Mouse (Mus musculus) liver, embryonic 14.5 days (tissue): ENCODE measurements at regions not wholly inside any gene's neighbourhood (a gene's known extent, or its start where the extent isn't known, plus 50 kb on each side); places are given as distances from the start of the nearest gene placed in this dataset.

ENCODE experiments used
- ATAC-seq: fragments of 200-750 bp; cut with Nextera tagmentation; 2 replicates; pipeline ENCODE4 v1.8.0; 2017; ENCODE audit warnings: moderate number of reproducible peaks, mild to moderate bottlenecking, moderate library complexity; ENCODE audit not compliant: insufficient read depth
- DNase-seq, 3 experiments: peaks; one replicate each; pipeline ENCODE4 v3.0.0-alpha.2; 2012 to 2013; ENCODE audit warnings: low read depth in 3 of 3, low spot score in 3 of 3
- H3K27ac ChIP-seq: fragments of 300-500 bp; sonication (generic); 2 replicates; pipeline ENCODE4 v1.5.1; 2014; ENCODE audit warnings: moderate library complexity, mild to moderate bottlenecking, control low read depth, inconsistent platforms
- H3K27me3 ChIP-seq: fragments of 300-500 bp; sonication (generic); 2 replicates; pipeline ENCODE4 v1.6.1; 2014; ENCODE audit warnings: mild to moderate bottlenecking, low read length, moderate library complexity; ENCODE audit not compliant: control insufficient read depth, insufficient read depth
- H3K36me3 ChIP-seq: fragments of 300-500 bp; sonication (generic); replicated peaks from 2 replicates; pipeline ENCODE4 v1.6.1; 2014; ENCODE audit warnings: low read depth; ENCODE audit not compliant: control insufficient read depth, insufficient read depth
- H3K4me1 ChIP-seq, 2 experiments: fragments of 200-500 bp in 1 of 2; fragments of 300-500 bp in 1 of 2; sonication (generic) in 1 of 2; replicated peaks; 2 replicates each; pipeline ENCODE4 v1.6.1; 2012 to 2014; ENCODE audit warnings: antibody characterized with exemption in 1 of 2, inconsistent platforms in 1 of 2, low read length in 1 of 2; ENCODE audit not compliant: control insufficient read depth in 2 of 2, insufficient read depth in 2 of 2
- H3K4me2 ChIP-seq: fragments of 300-500 bp; sonication (generic); 2 replicates; pipeline ENCODE4 v1.6.1; 2014; ENCODE audit warnings: low read depth, mild to moderate bottlenecking, control low read depth, moderate library complexity
- H3K4me3 ChIP-seq, 2 experiments: fragments of 200-500 bp in 1 of 2; fragments of 300-500 bp in 1 of 2; sonication (generic) in 1 of 2; 2 replicates each; pipeline ENCODE4 v1.5.1; 2012 to 2014; ENCODE audit warnings: low read depth in 2 of 2, low read length in 2 of 2, mild to moderate bottlenecking in 2 of 2, control low read depth in 1 of 2, inconsistent platforms in 1 of 2, moderate library complexity in 1 of 2; ENCODE audit not compliant: insufficient read depth in 1 of 2
- H3K9ac ChIP-seq: fragments of 300-500 bp; sonication (generic); replicated peaks from 2 replicates; pipeline ENCODE4 v1.6.1; 2014; ENCODE audit warnings: mild to moderate bottlenecking, control low read depth, moderate library complexity
- H3K9me3 ChIP-seq: fragments of 300-500 bp; sonication (generic); 2 replicates; pipeline ENCODE4 v1.6.1; 2016; ENCODE audit warnings: low read length, mixed read lengths; ENCODE audit not compliant: control insufficient read depth
- CTCF ChIP-seq: IDR thresholded peaks from 2 replicates; pipeline ENCODE4 v1.5.1; 2016; ENCODE audit warnings: antibody characterized with exemption, low read depth, control low read depth
- EP300 ChIP-seq: IDR thresholded peaks from 2 replicates; pipeline ENCODE4 v1.6.1; 2016; ENCODE audit warnings: antibody characterized with exemption, low read depth
- WGBS: fragments of 180-500 bp; shearing (Covaris S2); extraction: QIAGEN DNeasy Blood & Tissue Kit; methylation state at CpG from one replicate; pipeline ENCODE4 v1.1.7; 2014; ENCODE audit not compliant: insufficient replicate concordance; 5-methylcytosine and 5-hydroxymethylcytosine counted together

DNA sequence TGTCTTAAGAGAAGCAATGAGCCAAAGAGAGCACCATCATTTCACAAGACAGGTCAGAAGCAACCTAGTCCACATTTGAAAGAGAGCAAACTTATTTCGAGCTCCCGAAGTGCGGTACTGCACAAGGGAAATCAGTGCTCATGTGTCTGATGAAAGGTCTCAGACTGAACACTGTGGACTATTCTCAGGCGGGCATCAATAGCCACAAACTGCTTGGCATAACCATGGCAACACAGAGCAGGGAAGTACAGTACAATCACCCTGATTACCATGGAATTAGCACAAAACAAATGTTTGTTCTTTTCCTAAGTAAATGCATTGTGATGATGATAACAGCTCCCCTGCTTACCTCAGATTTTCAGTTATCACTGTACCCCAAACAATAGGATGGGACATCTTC lies 312.2 kb upstream of the Arrdc4 start:
- TF ChIP-seq CTCF (no peak), EP300 (no peak)
- no peaks in the 10 kb centered on the region for H3K4me1 ChIP-seq
- WGBS, result 65% methylated on average over 4 of the region's 4 CpGs

DNA sequence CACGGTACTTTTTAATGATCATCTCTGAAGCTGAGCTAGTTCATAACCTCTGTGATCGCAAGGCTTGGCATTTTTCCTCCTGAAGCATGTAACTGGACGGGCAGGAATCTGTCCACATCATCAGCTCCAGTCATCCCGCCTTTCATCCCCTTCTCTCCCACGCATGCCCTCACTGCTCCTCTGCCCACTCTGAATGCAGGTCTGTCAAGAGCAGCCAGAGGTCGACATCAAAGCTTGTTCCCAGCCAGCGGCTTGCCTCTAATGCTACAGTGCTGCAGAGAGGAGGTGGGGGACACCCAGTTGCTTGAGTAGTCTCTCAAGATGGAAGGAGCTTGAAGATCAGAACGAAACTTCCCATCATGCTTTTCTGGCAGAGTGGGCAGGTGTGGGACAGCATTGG lies 267.5 kb upstream of the Arrdc4 start:
- DNase-seq, result no peak
- H3K9ac ChIP-seq, result no peak overlapping the region
- ATAC-seq, result no peak
- H3K4me2 ChIP-seq, result no peak overlapping the region
- no peak overlapping the region for H3K4me3 ChIP-seq
- TF ChIP-seq CTCF, result no peak
- TF ChIP-seq EP300, result no peak
- no peaks in the 10 kb centered on the region for H3K4me1 ChIP-seq
- H3K27me3 ChIP-seq, result no peaks in the 10 kb centered on the region
- no peak overlapping the region for H3K27ac ChIP-seq
- WGBS, result 51% methylated on average over 8 of the region's 8 CpGs
- H3K9me3 ChIP-seq, result no peaks in the 10 kb centered on the region
- H3K36me3 ChIP-seq, result no peaks in the 10 kb centered on the region

More for the DNA sequence above, 312.2 kb upstream of the Arrdc4 start:
- H3K27ac ChIP-seq, result no peak overlapping the region
- no peaks in the 10 kb centered on the region for H3K9me3 ChIP-seq
- H3K9ac ChIP-seq, result no peak overlapping the region
- H3K4me2 ChIP-seq, result no peak overlapping the region
- DNase-seq (no peak), ATAC-seq (no peak)
- no peaks in the 10 kb centered on the region for H3K36me3 ChIP-seq
- no peak overlapping the region for H3K4me3 ChIP-seq
- no peaks in the 10 kb centered on the region for H3K27me3 ChIP-seq

- H3K4me2 ChIP-seq, result no peak overlapping the region
- WGBS, result 59% methylated on average over 4 of the region's 4 CpGs
- no peak overlapping the region for H3K9ac ChIP-seq
- no peak for ATAC-seq
- H3K27ac ChIP-seq, result no peak overlapping the region
- no peaks in the 10 kb centered on the region for H3K27me3 ChIP-seq
- no peaks in the 10 kb centered on the region for H3K4me1 ChIP-seq
- DNase-seq, result no peak
- no peak for TF ChIP-seq CTCF
- no peak for TF ChIP-seq EP300
- no peaks in the 10 kb centered on the region for H3K36me3 ChIP-seq
- H3K9me3 ChIP-seq, result no peaks in the 10 kb centered on the region
- no peak overlapping the region for H3K4me3 ChIP-seq
Measured at GRCm38 (mm10) chr7:69015047-69015446, 266.0 kb upstream of the Arrdc4 start.

DNA sequence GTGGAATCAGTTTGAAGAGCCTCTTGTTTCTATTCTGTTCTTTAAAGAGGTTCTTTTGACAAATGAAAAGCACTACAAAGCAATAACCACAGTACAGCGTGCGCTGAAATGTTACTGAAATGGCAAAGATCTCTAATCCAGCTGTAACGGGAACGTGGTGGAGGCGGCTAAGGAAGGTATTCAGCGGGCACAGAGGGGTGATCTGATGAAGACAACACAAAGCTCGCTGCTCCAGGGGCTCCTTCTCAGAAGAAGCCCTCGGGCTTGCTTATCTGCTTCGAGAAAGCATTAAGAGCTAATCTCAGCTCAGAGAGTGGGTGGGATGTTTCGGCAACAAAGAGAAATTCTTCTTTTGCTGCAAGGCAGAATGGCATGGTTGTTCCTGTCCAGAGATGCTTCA lies 258.2 kb upstream of the Arrdc4 start:
- TF ChIP-seq CTCF (no peak), EP300 (no peak)
- ATAC-seq, result no peak
- H3K27me3 ChIP-seq, result no peaks in the 10 kb centered on the region
- no peak overlapping the region for H3K27ac ChIP-seq
- DNase-seq, result no peak
- no peaks in the 10 kb centered on the region for H3K36me3 ChIP-seq
- no peak overlapping the region for H3K4me3 ChIP-seq
- WGBS, result 67% methylated on average over 10 of the region's 10 CpGs
- no peaks in the 10 kb centered on the region for H3K4me1 ChIP-seq
- H3K4me2 ChIP-seq, result no peak overlapping the region
- no peak overlapping the region for H3K9ac ChIP-seq
- H3K9me3 ChIP-seq, result no peaks in the 10 kb centered on the region

DNA sequence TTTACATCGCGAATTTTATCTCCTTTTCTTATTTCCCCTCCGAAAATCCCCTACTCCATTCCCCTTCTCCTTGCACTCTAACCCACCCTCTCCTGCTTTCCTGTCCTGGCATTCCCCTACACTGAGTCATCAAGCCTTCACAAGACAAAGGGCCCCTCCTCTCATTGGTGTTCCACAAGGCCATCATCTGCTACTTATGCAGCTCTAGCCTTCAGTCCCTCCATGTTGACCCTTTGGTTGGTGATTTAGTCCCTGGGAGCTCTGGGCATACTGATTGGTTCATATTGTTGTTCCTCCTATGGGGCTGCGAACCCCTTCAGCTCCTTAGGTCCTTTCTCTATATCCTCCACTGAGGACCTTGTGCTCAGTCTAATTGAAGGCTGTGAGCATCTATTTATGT lies 239.0 kb upstream of the Arrdc4 start:
- Histone ChIP-seq H3K36me3 (no peaks in the 10 kb centered on the region), H3K4me2 (no peak overlapping the region), H3K4me3 (no peak overlapping the region), H3K27me3 (no peaks in the 10 kb centered on the region), H3K27ac (no peak overlapping the region), H3K9ac (no peak overlapping the region), H3K9me3 (no peaks in the 10 kb centered on the region), H3K4me1 (no peaks in the 10 kb centered on the region)
- DNase-seq, result no peak
- no peak for ATAC-seq
- WGBS, result 57% methylated on average over 4 of the region's 4 CpGs
- TF ChIP-seq CTCF (no peak), EP300 (no peak)
